Mouse (Mus musculus): ENCODE measurements around the gene Dnajc14. TPM values are rescaled to one million over a fixed set of nuclear protein-coding genes. Genes with fewer than 3 reads are reported as not detected.
"Not testable (repeated sequence)": the region's sequence is repeated elsewhere in the genome, so short reads cannot be mapped to it uniquely, and the experiment has no call there.

Gene Dnajc14
- polyA plus RNA-seq, 1 experiment from 2014 or later = 27.9 TPM

DNA sequence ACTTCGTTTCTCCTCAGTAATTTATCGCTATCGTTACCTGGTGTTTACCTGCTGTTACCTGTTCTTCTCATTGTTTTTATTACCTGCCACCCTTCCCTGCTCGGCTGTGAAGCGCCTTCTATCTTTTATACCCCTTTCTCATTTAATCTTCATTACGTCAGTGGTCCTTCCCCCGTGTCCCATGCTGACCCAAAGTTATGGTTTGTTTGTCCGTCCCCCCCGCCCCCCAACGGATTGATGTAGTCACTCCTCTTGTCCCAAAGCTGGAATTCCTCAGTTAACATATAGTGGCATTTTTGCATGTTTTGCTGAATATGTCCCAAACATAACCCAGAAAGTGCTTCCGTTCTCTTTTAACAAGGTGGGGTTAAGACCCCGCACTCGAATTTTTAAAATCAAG, 18.3 kb downstream of the Dnajc14 start:
- Histone ChIP-seq H3K27me3 (replicated peaks) (no peaks in the 10 kb centered on the region), H3K9ac (peak overlapping the region; percentile 89), H3K9me3 (replicated peaks) (no peaks in the 10 kb centered on the region), H3K4me3 (peak overlapping the region; percentile 92), H3K27ac (peak overlapping the region; percentile 79), H3K4me2 (peak overlapping the region; percentile 86), H3K4me1 (peaks cover 30% of the 10 kb centered on the region), H3K36me3 (peaks cover 53% of the 10 kb centered on the region)
- WGBS (ENCODE audit: insufficient replicate concordance) = 2% methylated on average over 13 of the region's 13 CpGs
- no peak for ATAC-seq

GRCm38 (mm10) chr10:128823087-128823486, 19.2 kb downstream of the Dnajc14 start:
- Histone ChIP-seq H3K4me2 (peak overlapping the region; percentile 86), H3K9ac (peak overlapping the region; percentile 89), H3K4me3 (peak overlapping the region; percentile 92), H3K36me3 (peaks cover 53% of the 10 kb centered on the region), H3K4me1 (peaks cover 30% of the 10 kb centered on the region)
- not testable (repeated sequence) for ATAC-seq; H3K9me3 ChIP-seq (replicated peaks); H3K27me3 ChIP-seq (replicated peaks); H3K27ac ChIP-seq
- WGBS (ENCODE audit: insufficient replicate concordance) = 58% methylated on average over 4 of the region's 4 CpGs

GRCm38 (mm10) chr10:128823821-128824220, 20.0 kb downstream of the Dnajc14 start:
- H3K9ac ChIP-seq = no peak overlapping the region
- H3K4me3 ChIP-seq = no peak overlapping the region
- H3K4me1 ChIP-seq = peaks cover 30% of the 10 kb centered on the region
- WGBS (ENCODE audit: insufficient replicate concordance) = 91% methylated on average over 9 of the region's 9 CpGs
- H3K36me3 ChIP-seq = peaks cover 51% of the 10 kb centered on the region
- H3K4me2 ChIP-seq = peak overlapping the region; percentile 20; the same call in 1 of the 2 replicates
- H3K27me3 ChIP-seq (replicated peaks) = no peaks in the 10 kb centered on the region
- H3K9me3 ChIP-seq (replicated peaks) = no peaks in the 10 kb centered on the region
- no peak for ATAC-seq
- H3K27ac ChIP-seq = no peak overlapping the region

GRCm38 (mm10) chr10:128837400-128837799, 33.5 kb downstream of the Dnajc14 start:
- H3K27me3 ChIP-seq (replicated peaks) = no peaks in the 10 kb centered on the region
- no peak overlapping the region for H3K4me3 ChIP-seq
- H3K4me2 ChIP-seq = no peak overlapping the region
- peaks cover 37% of the 10 kb centered on the region for H3K4me1 ChIP-seq
- no peak for ATAC-seq
- peaks cover 86% of the 10 kb centered on the region for H3K36me3 ChIP-seq
- H3K27ac ChIP-seq = no peak overlapping the region
- no peaks in the 10 kb centered on the region for H3K9me3 ChIP-seq (replicated peaks)
- no peak overlapping the region for H3K9ac ChIP-seq

DNA sequence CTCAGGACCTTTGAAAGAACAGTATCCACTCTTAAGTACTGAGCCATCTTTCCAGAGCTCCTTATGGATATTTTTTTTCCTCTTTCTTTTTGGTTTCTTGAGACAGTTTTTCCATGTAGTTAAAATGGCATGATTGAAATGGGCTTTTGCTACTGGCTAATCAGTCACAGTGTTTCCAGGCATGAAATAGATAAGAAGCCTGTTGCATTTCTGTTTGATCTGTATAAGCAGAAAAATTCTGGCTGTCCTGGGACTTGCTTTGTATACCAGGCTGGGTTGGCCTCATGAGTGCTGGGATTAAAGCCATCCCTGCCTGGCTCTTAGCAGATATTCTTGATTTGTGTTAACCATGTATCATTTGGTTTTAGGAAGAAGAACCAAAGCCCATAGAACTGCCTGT, 35.6 kb downstream of the Dnajc14 start:
- peaks cover 37% of the 10 kb centered on the region for H3K4me1 ChIP-seq
- no peaks in the 10 kb centered on the region for H3K27me3 ChIP-seq (replicated peaks)
- H3K4me3 ChIP-seq = no peak overlapping the region
- H3K4me2 ChIP-seq = peak overlapping the region; percentile 27
- H3K9ac ChIP-seq = 0 out of 2 replicates have a peak overlapping the region, but pooled peaks have one; percentile 29
- H3K9me3 ChIP-seq (replicated peaks) = no peaks in the 10 kb centered on the region
- peaks cover 80% of the 10 kb centered on the region for H3K36me3 ChIP-seq
- peak overlapping the region; percentile 64 for H3K27ac ChIP-seq
- peak; percentile 74 for ATAC-seq

DNA sequence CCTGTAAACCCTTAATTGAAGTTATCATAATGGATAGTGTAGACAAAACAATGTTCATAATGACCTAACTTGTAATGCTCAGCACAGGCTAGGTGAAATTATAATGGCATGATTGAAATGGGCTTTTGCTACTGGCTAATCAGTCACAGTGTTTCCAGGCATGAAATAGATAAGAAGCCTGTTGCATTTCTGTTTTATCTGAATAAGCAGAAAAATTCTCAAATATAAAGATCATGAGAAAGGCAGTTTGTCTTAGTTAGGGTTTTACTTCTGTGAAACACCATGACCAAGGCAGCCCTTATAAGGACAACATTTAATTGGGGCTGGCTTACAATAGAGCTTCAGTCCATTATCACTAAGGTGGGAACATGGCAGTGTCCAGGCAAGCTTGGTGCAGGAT, 36.8 kb downstream of the Dnajc14 start:
- H3K4me3 ChIP-seq = no peak overlapping the region
- ATAC-seq = peak; percentile 66
- H3K27me3 ChIP-seq (replicated peaks) = no peaks in the 10 kb centered on the region
- H3K36me3 ChIP-seq = peaks cover 77% of the 10 kb centered on the region
- peaks cover 37% of the 10 kb centered on the region for H3K4me1 ChIP-seq
- H3K9ac ChIP-seq = no peak overlapping the region
- H3K27ac ChIP-seq = peak overlapping the region; percentile 70
- no peaks in the 10 kb centered on the region for H3K9me3 ChIP-seq (replicated peaks)
- peak overlapping the region; percentile 27 for H3K4me2 ChIP-seq

DNA sequence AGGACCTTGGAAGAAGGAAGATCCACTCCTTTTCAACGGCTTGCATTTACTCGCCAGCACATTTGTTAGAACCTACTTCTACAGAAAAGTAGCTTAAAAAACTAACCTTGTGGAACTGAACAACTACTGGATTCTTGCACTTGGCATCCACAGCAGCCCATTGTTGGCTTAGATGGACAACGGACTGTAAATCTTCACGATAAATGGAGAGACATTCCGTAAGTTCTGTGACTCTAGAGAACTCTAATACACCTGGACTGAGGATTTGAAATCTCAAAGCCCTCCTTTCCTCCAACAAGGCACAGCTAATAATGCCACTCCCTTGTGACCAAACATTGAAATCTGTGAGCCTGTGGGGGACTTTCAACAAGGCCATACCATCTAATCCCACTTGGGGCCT, 39.4 kb downstream of the Dnajc14 start:
- Histone ChIP-seq H3K27ac (no peak overlapping the region), H3K4me2 (no peak overlapping the region), H3K4me3 (no peak overlapping the region), H3K9ac (no peak overlapping the region), H3K36me3 (peaks cover 81% of the 10 kb centered on the region), H3K27me3 (replicated peaks) (no peaks in the 10 kb centered on the region), H3K9me3 (replicated peaks) (no peaks in the 10 kb centered on the region), H3K4me1 (peaks cover 33% of the 10 kb centered on the region)
- 90% methylated on average over 5 of the region's 5 CpGs for WGBS (ENCODE audit: insufficient replicate concordance)
- no peak for ATAC-seq

GRCm38 (mm10) chr10:128845516-128845915, 41.7 kb downstream of the Dnajc14 start:
- peaks cover 11% of the 10 kb centered on the region for H3K4me1 ChIP-seq
- no peak overlapping the region for H3K9ac ChIP-seq
- no peak overlapping the region for H3K4me2 ChIP-seq
- no peak for ATAC-seq
- H3K9me3 ChIP-seq (replicated peaks) = no peaks in the 10 kb centered on the region
- 89% methylated on average over 2 of the region's 2 CpGs for WGBS (ENCODE audit: insufficient replicate concordance)
- H3K27ac ChIP-seq = no peak overlapping the region
- no peak overlapping the region for H3K4me3 ChIP-seq
- no peaks in the 10 kb centered on the region for H3K27me3 ChIP-seq (replicated peaks)
- peaks cover 85% of the 10 kb centered on the region for H3K36me3 ChIP-seq

DNA sequence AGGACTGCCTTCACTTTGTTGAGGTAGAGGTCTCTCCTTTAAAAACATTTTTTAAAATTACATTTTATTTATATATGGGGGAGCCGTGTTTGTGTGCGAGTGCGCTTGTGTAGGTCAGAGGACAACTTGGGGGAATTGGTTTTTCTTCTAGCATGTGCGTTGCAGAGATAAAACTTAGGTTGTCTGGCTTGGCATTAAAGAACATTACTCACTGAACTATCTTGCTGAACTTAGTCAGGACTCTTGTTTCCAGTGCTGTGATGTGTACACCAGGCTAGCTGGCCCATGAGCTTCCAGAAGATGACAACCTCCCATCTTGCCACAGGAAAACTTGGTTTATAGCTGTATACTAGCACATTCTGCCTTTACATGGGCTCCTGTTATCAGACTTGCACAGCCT, 42.8 kb downstream of the Dnajc14 start:
- WGBS (ENCODE audit: insufficient replicate concordance) = 78% methylated on average over 4 of the region's 4 CpGs
- H3K4me1 ChIP-seq = no peaks in the 10 kb centered on the region
- H3K36me3 ChIP-seq = peaks cover 83% of the 10 kb centered on the region
- no peaks in the 10 kb centered on the region for H3K27me3 ChIP-seq (replicated peaks)
- no peak overlapping the region for H3K4me3 ChIP-seq
- H3K4me2 ChIP-seq = no peak overlapping the region
- ATAC-seq = no peak
- no peak overlapping the region for H3K27ac ChIP-seq
- H3K9ac ChIP-seq = no peak overlapping the region
- no peaks in the 10 kb centered on the region for H3K9me3 ChIP-seq (replicated peaks)

- 66% methylated on average over 2 of the region's 2 CpGs for WGBS (ENCODE audit: insufficient replicate concordance)
- peaks cover 79% of the 10 kb centered on the region for H3K36me3 ChIP-seq
These were observed 44.6 kb downstream of the Dnajc14 start for GRCm38 (mm10) chr10:128848426-128848825.

DNA sequence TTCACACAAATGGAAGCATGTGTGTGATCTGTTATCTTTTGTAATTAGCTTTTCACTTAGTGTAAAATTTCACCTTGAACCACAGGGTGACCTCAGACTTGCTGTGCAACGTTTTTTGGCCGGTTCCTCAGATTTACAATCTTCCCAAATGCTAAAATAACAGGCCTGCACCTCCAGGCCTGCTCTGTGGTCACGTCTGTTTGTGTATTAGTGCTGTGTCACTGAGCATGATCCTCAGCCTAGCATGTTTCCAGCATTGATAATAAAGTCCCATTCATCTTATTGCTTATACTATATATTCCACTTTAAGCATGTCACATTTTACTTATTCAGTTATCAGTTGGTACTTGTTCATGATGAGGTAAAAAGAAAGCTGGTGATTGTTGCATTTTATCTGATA, 46.5 kb downstream of the Dnajc14 start:
- H3K4me2 ChIP-seq = no peak overlapping the region
- H3K36me3 ChIP-seq = peaks cover 73% of the 10 kb centered on the region
- H3K4me3 ChIP-seq = no peak overlapping the region
- no peaks in the 10 kb centered on the region for H3K9me3 ChIP-seq (replicated peaks)
- WGBS (ENCODE audit: insufficient replicate concordance) = 67% methylated on average over 3 of the region's 3 CpGs
- no peak overlapping the region for H3K9ac ChIP-seq
- no peaks in the 10 kb centered on the region for H3K4me1 ChIP-seq
- ATAC-seq = no peak
- no peaks in the 10 kb centered on the region for H3K27me3 ChIP-seq (replicated peaks)
- H3K27ac ChIP-seq = no peak overlapping the region

More at GRCm38 (mm10) chr10:128848426-128848825, 44.6 kb downstream of the Dnajc14 start:
- Histone ChIP-seq H3K4me3 (no peak overlapping the region), H3K27ac (no peak overlapping the region), H3K4me1 (no peaks in the 10 kb centered on the region), H3K9ac (no peak overlapping the region), H3K27me3 (replicated peaks) (no peaks in the 10 kb centered on the region), H3K9me3 (replicated peaks) (no peaks in the 10 kb centered on the region), H3K4me2 (no peak overlapping the region)
- ATAC-seq = no peak

DNA sequence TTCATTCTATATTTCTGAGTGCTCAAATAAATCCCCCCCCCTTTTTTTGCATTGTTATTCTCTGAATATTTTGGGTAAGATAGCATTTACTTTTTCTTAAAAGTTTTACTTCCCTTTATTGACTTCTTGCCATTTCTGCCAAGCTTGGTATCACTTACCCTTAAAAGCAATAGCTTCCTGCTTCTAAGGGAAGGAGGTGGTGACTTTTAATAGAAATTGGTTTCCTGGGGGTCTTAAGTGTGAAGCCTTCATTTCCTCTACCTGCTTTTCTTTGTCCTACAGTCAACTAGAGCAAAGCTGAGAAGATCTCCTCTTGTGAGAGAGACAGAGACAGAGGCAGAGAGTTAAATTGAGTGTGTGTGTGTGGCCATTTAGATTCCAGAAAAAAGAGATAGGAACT, 57.3 kb downstream of the Dnajc14 start:
- no peak overlapping the region for H3K4me3 ChIP-seq
- H3K36me3 ChIP-seq = peaks cover 70% of the 10 kb centered on the region
- no peak overlapping the region for H3K4me2 ChIP-seq
- no peaks in the 10 kb centered on the region for H3K9me3 ChIP-seq (replicated peaks)
- no peak overlapping the region for H3K27ac ChIP-seq
- ATAC-seq = no peak
- no peak overlapping the region for H3K9ac ChIP-seq
- H3K4me1 ChIP-seq = no peaks in the 10 kb centered on the region
- no peaks in the 10 kb centered on the region for H3K27me3 ChIP-seq (replicated peaks)

DNA sequence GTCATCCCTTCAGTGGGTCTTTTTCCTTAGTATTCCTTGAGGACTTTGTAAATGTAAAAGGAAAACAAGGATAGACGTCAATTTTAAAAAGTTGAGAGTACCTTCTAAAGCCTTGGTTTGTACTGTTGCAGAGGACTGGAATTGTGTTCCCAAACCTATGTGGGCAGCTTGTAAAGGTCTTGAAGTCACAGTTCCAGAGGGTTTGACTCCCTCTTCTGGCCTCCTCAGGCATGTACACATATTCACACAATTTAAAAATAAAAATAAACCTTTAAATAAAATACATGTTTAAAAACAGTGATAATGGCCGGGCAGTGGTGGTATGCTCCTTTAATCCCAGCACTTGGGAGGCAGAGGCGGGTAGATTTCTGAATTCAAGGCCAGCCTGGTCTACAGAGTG, 62.2 kb downstream of the Dnajc14 start:
- no peak overlapping the region for H3K4me3 ChIP-seq
- no peak for ATAC-seq
- no peak overlapping the region for H3K4me2 ChIP-seq
- H3K36me3 ChIP-seq = peaks cover 69% of the 10 kb centered on the region
- no peak overlapping the region for H3K9ac ChIP-seq
- no peak overlapping the region for H3K27ac ChIP-seq
- WGBS (ENCODE audit: insufficient replicate concordance) = 77% methylated on average over 3 of the region's 3 CpGs
- H3K4me1 ChIP-seq = no peaks in the 10 kb centered on the region
- H3K9me3 ChIP-seq (replicated peaks) = no peaks in the 10 kb centered on the region
- H3K27me3 ChIP-seq (replicated peaks) = no peaks in the 10 kb centered on the region

Data from liver, embryonic 12.5 days (tissue).